Mouse (Mus musculus): ENCODE results near the gene Hdac4.

GRCm38 (mm10) chr1:91978443-91978842, 217.1 kb downstream of the Hdac4 start:
- TF ChIP-seq CTCF (IDR thresholded peaks at IDR 0.05; ENCODE audit: insufficient read depth, low read length) (no peak), POLR2A (IDR thresholded peaks at IDR 0.05; ENCODE audit: borderline replicate concordance, extremely low read depth, low read depth, low read length) (no peak)
